Mouse (Mus musculus) testis, adult 2 months (tissue): ENCODE data around the gene Mum1. TPM values are rescaled to one million over a fixed set of nuclear protein-coding genes. Genes with fewer than 3 reads are reported as not detected.

ENCODE experiments used
- H3K27ac ChIP-seq: fragments of 200-500 bp; 2 replicates; pipeline ENCODE4 v1.5.1; 2012; ENCODE audit warnings: low read depth, low read length; ENCODE audit not compliant: control insufficient read depth, insufficient read depth
- H3K27me3 ChIP-seq: fragments of 200-500 bp; 2 replicates; pipeline ENCODE4 v1.6.1; 2012; ENCODE audit warnings: mild to moderate bottlenecking, low read length, moderate library complexity; ENCODE audit not compliant: control insufficient read depth, insufficient read depth
- H3K36me3 ChIP-seq: fragments of 200-500 bp; 2 replicates; pipeline ENCODE4 v1.6.1; 2012; ENCODE audit warnings: mild to moderate bottlenecking, low read length; ENCODE audit not compliant: control insufficient read depth, insufficient read depth
- H3K4me1 ChIP-seq: fragments of 200-500 bp; 2 replicates; pipeline ENCODE4 v1.6.1; 2012; ENCODE audit warnings: low read length; ENCODE audit not compliant: control insufficient read depth, insufficient read depth
- H3K4me3 ChIP-seq: fragments of 200-500 bp; 2 replicates; pipeline ENCODE4 v1.5.1; 2012; ENCODE audit warnings: low read depth, mild to moderate bottlenecking, low read length, moderate library complexity, mixed read lengths; ENCODE audit not compliant: control insufficient read depth
- CTCF ChIP-seq: fragments of 200-500 bp; IDR thresholded peaks from 2 replicates; pipeline ENCODE4 v1.5.1; 2012; ENCODE audit warnings: low read depth, mild to moderate bottlenecking, inconsistent platforms, low read length, moderate library complexity; ENCODE audit not compliant: control insufficient read depth, insufficient read depth, insufficient replicate concordance
- POLR2A ChIP-seq: fragments of 200-500 bp; IDR thresholded peaks from 2 replicates; pipeline ENCODE4 v1.6.1; 2012; ENCODE audit warnings: low read depth, mild to moderate bottlenecking, inconsistent platforms, low read length, moderate library complexity; ENCODE audit not compliant: control insufficient read depth
- polyA plus RNA-seq: library from polyadenylated mRNA; depleted of rRNA; stranded (reverse); fragments of >200 nt; gene quantifications from 2 replicates; pipeline ENCODE4 v1.2.3, GENCODE M21; 2012

Mum1 gene
- polyA plus RNA-seq, 1 experiment: 282 TPM

DNA sequence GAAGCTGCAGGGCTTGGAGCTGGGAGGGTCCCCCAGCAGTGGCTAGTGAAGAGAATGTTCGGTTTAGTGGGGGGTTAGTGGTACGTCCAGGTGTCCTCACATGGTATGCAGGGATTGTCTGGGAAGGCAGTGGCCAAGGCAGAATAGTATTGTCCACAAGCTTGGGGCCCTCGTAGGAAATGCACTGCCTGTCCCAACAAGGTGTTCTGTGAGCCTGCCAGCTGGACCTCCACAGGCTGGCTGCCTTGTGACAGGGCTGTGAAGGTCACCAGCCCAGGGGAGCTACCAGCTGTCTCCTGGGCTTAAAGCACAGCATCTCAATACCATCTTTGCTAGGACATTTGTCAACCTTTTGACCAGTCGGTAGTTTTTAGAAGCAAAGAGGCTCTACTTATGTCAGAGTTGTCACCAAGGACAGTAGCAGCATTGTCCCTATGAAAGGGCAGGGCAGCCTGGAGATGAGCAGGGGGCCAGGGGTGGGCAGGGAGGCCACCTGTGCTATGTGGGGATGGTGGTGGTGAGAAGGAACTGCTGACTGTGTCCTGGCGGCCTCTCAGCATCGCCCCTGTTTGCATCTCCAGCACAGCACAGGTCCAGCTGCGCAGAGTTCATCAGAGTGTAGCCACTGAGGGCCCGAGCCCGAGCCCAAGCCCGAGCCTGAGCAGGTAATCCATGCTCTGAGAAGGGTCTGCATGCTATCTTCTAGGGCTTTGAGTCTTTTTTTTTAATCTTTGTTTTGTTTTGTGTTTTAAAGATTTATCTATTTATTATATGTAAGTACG, 26.4 kb downstream of the Mum1 start:
- 0 out of 2 replicates have a peak, but pooled peaks cover 2% of the 10 kb centered on the region for H3K4me1 ChIP-seq
- no peaks in the 10 kb centered on the region; the same call in 1 of the 2 replicates for H3K36me3 ChIP-seq
- H3K27ac ChIP-seq: no peak overlapping the region
- no peak overlapping the region for H3K4me3 ChIP-seq
- TF ChIP-seq POLR2A (no peak), CTCF (no peak)
- no peaks in the 10 kb centered on the region for H3K27me3 ChIP-seq

- Histone ChIP-seq H3K4me1 (0 out of 2 replicates have a peak, but pooled peaks cover 2% of the 10 kb centered on the region), H3K27ac (no peak overlapping the region), H3K27me3 (no peaks in the 10 kb centered on the region), H3K4me3 (no peak overlapping the region), H3K36me3 (no peaks in the 10 kb centered on the region; the same call in 1 of the 2 replicates)
- TF ChIP-seq POLR2A (no peak), CTCF (no peak)
Observed at GRCm38 (mm10) chr10:80253551-80253950, 27.3 kb downstream of the Mum1 start.

DNA sequence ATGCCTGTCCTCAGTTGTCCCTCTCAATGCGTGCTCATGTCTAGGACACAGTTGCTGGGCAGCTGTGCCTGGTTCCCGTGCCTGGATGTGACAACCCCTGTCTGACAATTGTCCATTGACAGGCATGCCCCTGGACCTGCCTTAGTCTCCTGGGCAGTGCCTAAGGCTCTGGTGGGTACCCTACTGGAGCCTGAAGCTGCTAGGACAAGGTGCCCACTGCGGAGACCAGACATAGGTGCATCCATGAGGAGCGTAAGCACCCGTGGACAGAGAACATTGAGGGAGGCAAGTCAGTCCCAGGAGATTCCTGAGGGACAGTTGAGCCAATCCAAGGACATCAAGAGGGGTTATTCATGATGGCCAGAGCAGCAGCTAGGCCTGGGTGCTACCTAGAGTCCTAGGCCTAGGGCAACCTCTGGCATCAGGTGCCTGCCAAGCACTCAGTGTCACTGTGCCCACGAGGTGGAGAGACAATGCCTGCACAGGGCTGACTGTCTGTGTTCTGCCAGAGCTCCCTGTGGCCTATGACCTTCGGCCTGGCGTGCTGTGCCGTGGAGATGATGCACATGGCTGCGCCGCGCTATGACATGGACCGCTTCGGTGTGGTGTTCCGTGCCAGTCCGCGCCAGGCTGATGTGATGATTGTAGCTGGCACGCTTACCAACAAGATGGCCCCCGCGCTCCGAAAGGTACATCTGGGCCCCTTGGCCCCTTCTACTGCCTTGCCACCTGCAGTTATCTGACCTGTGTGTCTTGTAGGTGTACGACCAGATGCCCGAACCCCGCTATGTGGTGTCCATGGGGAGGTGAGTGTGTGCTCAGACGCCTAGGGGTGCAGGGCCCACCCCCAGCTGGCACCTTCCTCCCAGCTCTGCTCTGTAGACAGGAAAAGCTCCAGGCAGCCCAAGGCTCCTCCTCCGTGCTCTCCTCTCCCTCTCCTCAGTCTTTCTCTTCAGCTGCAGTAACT, 28.4 kb downstream of the Mum1 start:
- no peak overlapping the region for H3K27ac ChIP-seq
- TF ChIP-seq POLR2A (peak; percentile 9; the same call in 1 of the 2 replicates), CTCF (no peak; the same call in 1 of the 2 replicates)
- H3K4me1 ChIP-seq: peaks cover 2% of the 10 kb centered on the region; the same call in 1 of the 2 replicates
- H3K27me3 ChIP-seq: no peaks in the 10 kb centered on the region
- H3K36me3 ChIP-seq: no peaks in the 10 kb centered on the region; the same call in 1 of the 2 replicates
- no peak overlapping the region for H3K4me3 ChIP-seq

GRCm38 (mm10) chr10:80255881-80256535, 29.8 kb downstream of the Mum1 start:
- peaks cover 9% of the 10 kb centered on the region for H3K4me1 ChIP-seq
- no peak overlapping the region for H3K4me3 ChIP-seq
- no peaks in the 10 kb centered on the region for H3K27me3 ChIP-seq
- no peak for TF ChIP-seq CTCF
- TF ChIP-seq POLR2A: no peak
- no peak overlapping the region for H3K27ac ChIP-seq
- H3K36me3 ChIP-seq: no peaks in the 10 kb centered on the region; the same call in 1 of the 2 replicates

GRCm38 (mm10) chr10:80257936-80258335, 31.7 kb downstream of the Mum1 start:
- no peak overlapping the region for H3K4me3 ChIP-seq
- TF ChIP-seq POLR2A (no peak), CTCF (no peak)
- no peaks in the 10 kb centered on the region; the same call in 1 of the 2 replicates for H3K36me3 ChIP-seq
- no peak overlapping the region for H3K27ac ChIP-seq
- no peaks in the 10 kb centered on the region for H3K27me3 ChIP-seq
- H3K4me1 ChIP-seq: peaks cover 19% of the 10 kb centered on the region

DNA sequence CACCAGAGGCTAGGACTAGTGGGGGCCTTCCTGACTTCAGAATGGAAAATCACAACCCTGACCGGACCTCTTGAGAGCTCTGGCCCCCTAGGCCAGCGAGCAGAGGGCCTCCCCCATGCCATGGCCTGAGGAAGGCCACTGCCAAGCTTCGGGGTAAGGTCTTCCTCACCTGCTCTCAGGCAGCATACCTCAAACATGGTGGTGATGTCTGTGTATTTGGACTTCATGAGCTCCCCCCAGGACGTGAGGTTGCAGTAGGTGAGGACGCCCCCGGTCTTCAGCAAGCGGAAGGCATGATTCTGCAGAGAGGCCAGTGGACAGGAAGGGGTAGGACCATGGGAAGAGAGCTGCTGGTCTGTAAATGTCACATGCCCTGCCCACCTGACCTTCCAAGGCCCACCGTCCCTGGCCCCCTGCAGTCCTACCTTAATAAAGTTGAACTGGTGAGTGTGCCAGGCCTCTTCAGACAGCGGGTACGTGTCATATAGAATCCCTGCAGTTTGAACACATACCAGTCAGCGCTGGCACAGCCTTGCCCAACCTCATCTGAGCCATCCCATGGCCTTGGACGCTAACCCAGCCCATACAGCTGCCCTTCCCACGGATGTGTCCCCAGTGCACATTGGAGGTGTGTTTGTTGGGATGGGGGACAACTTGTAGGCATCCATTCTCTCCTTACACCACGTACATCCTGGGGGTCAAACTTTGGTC, 32.7 kb downstream of the Mum1 start:
- TF ChIP-seq POLR2A (no peak), CTCF (no peak)
- H3K27ac ChIP-seq: peak overlapping the region; percentile 16; the same call in 1 of the 2 replicates
- H3K4me1 ChIP-seq: peaks cover 19% of the 10 kb centered on the region
- no peak overlapping the region; the same call in 1 of the 2 replicates for H3K4me3 ChIP-seq
- H3K36me3 ChIP-seq: no peaks in the 10 kb centered on the region; the same call in 1 of the 2 replicates
- no peaks in the 10 kb centered on the region for H3K27me3 ChIP-seq
